Mouse (Mus musculus): Measurements from ENCODE around the gene Catsper4. TPM values are rescaled to one million over a fixed set of nuclear protein-coding genes. Genes with fewer than 3 reads are reported as not detected.

Gene Catsper4
- total and polyA plus RNA-seq, 2 experiments from 2014 or later = not detected

GRCm38 (mm10) chr4:134252131-134252910, 25.1 kb upstream of the Catsper4 start:
- DNase-seq (ENCODE audit: low spot score) (no peak), ATAC-seq (ENCODE audit: insufficient read depth, low read depth) (no peak)
- peak overlapping the region; percentile 60 for H3K27ac ChIP-seq (ENCODE audit: low read depth)
- peak overlapping the region; percentile 27; the same call in 1 of the 2 replicates for H3K9ac ChIP-seq (replicated peaks; ENCODE audit: low read depth, low read length)
- peak overlapping the region; percentile 79 for H3K4me2 ChIP-seq (ENCODE audit: low read depth, low read length)
- H3K4me3 ChIP-seq (ENCODE audit: low read depth, low read length) = peak overlapping the region; percentile 38
- peaks cover 29% of the 10 kb centered on the region for H3K4me1 ChIP-seq (ENCODE audit: control insufficient read depth, insufficient read depth)
- H3K27me3 ChIP-seq (ENCODE audit: control insufficient read depth, insufficient read depth, low read length) = peaks cover 45% of the 10 kb centered on the region
- TF ChIP-seq EP300 (IDR thresholded peaks at IDR 0.05; ENCODE audit: low read depth) = no peak
- no peak for TF ChIP-seq CTCF (IDR thresholded peaks at IDR 0.05; ENCODE audit: low read depth)
- no peaks in the 10 kb centered on the region for H3K36me3 ChIP-seq (replicated peaks; ENCODE audit: control insufficient read depth, insufficient read depth, low read length)
- 35% methylated on average over 22 of the region's 22 CpGs for WGBS
- no peaks in the 10 kb centered on the region for H3K9me3 ChIP-seq (replicated peaks; ENCODE audit: control insufficient read depth, low read length)

GRCm38 (mm10) chr4:134251241-134252130, 24.3 kb upstream of the Catsper4 start:
- WGBS = under 1% methylated on average over 85 of the region's 91 CpGs

DNA sequence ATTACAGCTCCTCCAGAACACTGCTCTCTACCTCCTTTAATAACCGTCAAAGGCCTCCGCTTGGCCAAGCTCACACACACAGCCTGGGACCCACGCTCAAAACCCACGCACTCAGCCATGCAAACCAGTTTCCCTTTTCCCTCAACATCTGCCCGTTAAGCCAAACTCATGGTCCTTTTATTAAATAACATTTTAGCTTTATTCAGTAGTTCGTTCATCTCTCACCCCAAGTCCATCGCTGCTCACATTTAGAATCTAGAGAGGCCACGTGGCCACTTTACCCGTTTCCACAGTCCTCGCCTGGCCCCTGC, 23.7 kb upstream of the Catsper4 start:
- Histone ChIP-seq H3K9me3 (replicated peaks; ENCODE audit: control insufficient read depth, low read length) (no peaks in the 10 kb centered on the region), H3K27ac (ENCODE audit: low read depth) (no peak overlapping the region)

More at GRCm38 (mm10) chr4:134251241-134252130, 24.3 kb upstream of the Catsper4 start:
- Histone ChIP-seq H3K27ac (ENCODE audit: low read depth) (no peak overlapping the region), H3K27me3 (ENCODE audit: control insufficient read depth, insufficient read depth, low read length) (peaks cover 46% of the 10 kb centered on the region), H3K9me3 (replicated peaks; ENCODE audit: control insufficient read depth, low read length) (no peaks in the 10 kb centered on the region), H3K4me1 (ENCODE audit: control insufficient read depth, insufficient read depth) (peaks cover 21% of the 10 kb centered on the region; the same call in 1 of the 2 replicates), H3K4me2 (ENCODE audit: low read depth, low read length) (peak overlapping the region; percentile 79), H3K36me3 (replicated peaks; ENCODE audit: control insufficient read depth, insufficient read depth, low read length) (no peaks in the 10 kb centered on the region), H3K9ac (replicated peaks; ENCODE audit: low read depth, low read length) (peak overlapping the region; percentile 4; the same call in 1 of the 2 replicates), H3K4me3 (ENCODE audit: low read depth, low read length) (peak overlapping the region; percentile 38)
- no peak for TF ChIP-seq CTCF (IDR thresholded peaks at IDR 0.05; ENCODE audit: low read depth)
- DNase-seq (ENCODE audit: low spot score) = no peak
- ATAC-seq (ENCODE audit: insufficient read depth, low read depth) = no peak; the same call in 1 of the 2 replicates

GRCm38 (mm10) chr4:134250116-134250929, 23.1 kb upstream of the Catsper4 start:
- Histone ChIP-seq H3K27me3 (ENCODE audit: control insufficient read depth, insufficient read depth, low read length) (peaks cover 48% of the 10 kb centered on the region), H3K4me1 (ENCODE audit: control insufficient read depth, insufficient read depth) (peaks cover 18% of the 10 kb centered on the region; the same call in 1 of the 2 replicates), H3K4me3 (ENCODE audit: low read depth, low read length) (peak overlapping the region; percentile 38), H3K27ac (ENCODE audit: low read depth) (no peak overlapping the region), H3K4me2 (ENCODE audit: low read depth, low read length) (peak overlapping the region; percentile 79), H3K9ac (replicated peaks; ENCODE audit: low read depth, low read length) (no peak overlapping the region), H3K9me3 (replicated peaks; ENCODE audit: control insufficient read depth, low read length) (no peaks in the 10 kb centered on the region), H3K36me3 (replicated peaks; ENCODE audit: control insufficient read depth, insufficient read depth, low read length) (no peaks in the 10 kb centered on the region)
- no peak for TF ChIP-seq CTCF (IDR thresholded peaks at IDR 0.05; ENCODE audit: low read depth)
- no peak for TF ChIP-seq EP300 (IDR thresholded peaks at IDR 0.05; ENCODE audit: low read depth)
- DNase-seq (ENCODE audit: low spot score) = no peak
- no peak for ATAC-seq (ENCODE audit: insufficient read depth, low read depth)
- 19% methylated on average over 27 of the region's 27 CpGs for WGBS

More for the DNA sequence above, 23.7 kb upstream of the Catsper4 start:
- H3K9ac ChIP-seq (replicated peaks; ENCODE audit: low read depth, low read length) = peak overlapping the region; percentile 4; the same call in 1 of the 2 replicates
- H3K4me3 ChIP-seq (ENCODE audit: low read depth, low read length) = peak overlapping the region; percentile 38
- DNase-seq (ENCODE audit: low spot score) (no peak), ATAC-seq (ENCODE audit: insufficient read depth, low read depth) (no peak)
- H3K36me3 ChIP-seq (replicated peaks; ENCODE audit: control insufficient read depth, insufficient read depth, low read length) = no peaks in the 10 kb centered on the region
- TF ChIP-seq CTCF (IDR thresholded peaks at IDR 0.05; ENCODE audit: low read depth) (no peak), EP300 (IDR thresholded peaks at IDR 0.05; ENCODE audit: low read depth) (no peak)
- peaks cover 48% of the 10 kb centered on the region for H3K27me3 ChIP-seq (ENCODE audit: control insufficient read depth, insufficient read depth, low read length)
- peaks cover 18% of the 10 kb centered on the region; the same call in 1 of the 2 replicates for H3K4me1 ChIP-seq (ENCODE audit: control insufficient read depth, insufficient read depth)
- WGBS = 21% methylated on average over 10 of the region's 10 CpGs
- peak overlapping the region; percentile 79 for H3K4me2 ChIP-seq (ENCODE audit: low read depth, low read length)

DNA sequence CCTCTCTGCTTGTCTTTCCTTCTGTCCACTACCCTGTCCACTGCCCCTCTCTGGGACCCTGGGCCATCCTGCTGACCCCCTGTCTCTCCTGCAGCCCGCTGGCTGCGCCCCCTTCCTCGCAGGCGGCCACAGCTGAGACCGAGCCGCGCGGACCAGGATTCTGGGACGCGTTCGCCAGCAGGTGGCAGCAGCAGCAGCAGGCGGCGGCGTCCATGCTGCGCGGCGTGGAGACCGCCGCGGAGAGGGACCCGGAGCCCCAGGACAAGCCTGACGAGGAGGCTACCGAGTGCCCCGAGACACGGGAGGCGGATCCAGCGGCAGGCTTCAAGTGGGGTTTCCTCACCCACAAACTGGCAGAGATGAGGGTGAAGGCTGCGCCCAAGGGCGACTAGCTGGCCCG, 22.5 kb upstream of the Catsper4 start:
- Histone ChIP-seq H3K4me2 (ENCODE audit: low read depth, low read length) (peak overlapping the region; percentile 79), H3K4me3 (ENCODE audit: low read depth, low read length) (peak overlapping the region; percentile 38), H3K9me3 (replicated peaks; ENCODE audit: control insufficient read depth, low read length) (no peaks in the 10 kb centered on the region), H3K4me1 (ENCODE audit: control insufficient read depth, insufficient read depth) (peaks cover 21% of the 10 kb centered on the region), H3K27me3 (ENCODE audit: control insufficient read depth, insufficient read depth, low read length) (peaks cover 48% of the 10 kb centered on the region), H3K27ac (ENCODE audit: low read depth) (no peak overlapping the region), H3K36me3 (replicated peaks; ENCODE audit: control insufficient read depth, insufficient read depth, low read length) (no peaks in the 10 kb centered on the region), H3K9ac (replicated peaks; ENCODE audit: low read depth, low read length) (no peak overlapping the region)
- 2% methylated on average over 30 of the region's 30 CpGs for WGBS
- peak; percentile 85 for TF ChIP-seq CTCF (IDR thresholded peaks at IDR 0.05; ENCODE audit: low read depth)
- TF ChIP-seq EP300 (IDR thresholded peaks at IDR 0.05; ENCODE audit: low read depth) = no peak
- ATAC-seq (ENCODE audit: insufficient read depth, low read depth) = peak; percentile 69
- no peak for DNase-seq (ENCODE audit: low spot score)
